Mouse (Mus musculus) gastrocnemius, postnatal 4 days (tissue): ENCODE data around the gene Mrto4. TPM values are rescaled to one million over a fixed set of nuclear protein-coding genes. Genes with fewer than 3 reads are reported as not detected.

Experiments used
- DNase-seq, 2 experiments: peaks; one replicate each; pipeline ENCODE4 v3.0.0; 2021 to 2022; ENCODE audit warnings: low spot score in 2 of 2, mixed read lengths in 2 of 2
- total RNA-seq, 2 experiments: library from RNA; stranded (reverse); gene quantifications; 2 replicates each; pipeline ENCODE4 v1.2.3; 2021

The Mrto4 gene
- total RNA-seq, 2 experiments from 2014 or later, result 42.0 to 44.0 TPM

DNA sequence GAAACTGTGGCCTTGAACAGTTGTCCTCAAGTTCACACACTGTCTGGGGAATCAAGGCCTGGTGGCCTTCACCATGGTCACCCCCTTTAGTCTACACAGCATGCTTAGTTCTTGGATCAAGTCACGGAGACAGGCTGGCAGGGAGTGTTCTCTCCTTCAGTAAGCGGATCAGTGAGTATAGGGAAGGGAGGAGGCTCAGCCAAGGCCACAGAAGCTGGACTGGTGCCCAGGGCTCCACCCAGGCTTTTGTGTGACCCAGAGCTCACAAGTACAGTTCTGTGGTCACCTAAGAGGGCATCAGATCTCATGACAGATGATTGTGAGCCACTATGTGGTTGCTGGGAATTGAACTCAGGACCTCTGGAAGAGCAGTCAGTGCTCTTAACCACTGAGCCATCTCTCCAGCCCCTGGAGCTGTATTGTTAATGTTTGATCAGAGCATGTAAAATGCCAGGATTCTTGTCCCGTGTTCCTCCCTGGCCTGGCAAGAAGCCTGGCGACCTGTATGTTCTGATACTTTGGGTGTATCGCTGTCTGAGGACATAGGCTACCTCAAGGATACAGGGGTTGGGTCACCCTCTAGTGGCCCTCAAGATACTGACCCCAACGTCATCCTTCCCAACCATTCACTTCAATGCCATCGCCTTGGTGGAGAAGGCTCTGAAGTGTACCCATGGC is 10.7 kb downstream of the Mrto4 start:
- DNase-seq, result no peak

DNA sequence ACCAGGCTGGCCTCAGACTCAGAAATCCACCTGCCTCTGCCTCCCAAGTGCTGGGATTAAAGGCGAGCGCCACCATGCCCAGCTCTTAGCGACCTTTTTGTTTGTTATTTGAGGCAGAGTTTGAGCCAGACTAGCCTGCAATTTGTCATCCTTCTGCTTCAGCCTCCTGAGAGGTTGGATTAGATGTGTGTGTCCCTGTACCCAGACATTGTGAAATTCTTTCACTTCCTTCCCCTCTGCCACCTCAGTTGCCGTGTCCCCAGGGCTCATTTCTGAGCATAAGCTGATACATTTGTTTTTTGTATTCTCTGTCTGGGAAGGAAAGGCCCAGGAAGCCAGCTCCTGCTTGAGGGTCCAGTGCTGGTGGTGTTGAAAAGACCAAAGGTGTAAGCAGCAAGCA is 11.5 kb downstream of the Mrto4 start:
- no peak for DNase-seq

DNA sequence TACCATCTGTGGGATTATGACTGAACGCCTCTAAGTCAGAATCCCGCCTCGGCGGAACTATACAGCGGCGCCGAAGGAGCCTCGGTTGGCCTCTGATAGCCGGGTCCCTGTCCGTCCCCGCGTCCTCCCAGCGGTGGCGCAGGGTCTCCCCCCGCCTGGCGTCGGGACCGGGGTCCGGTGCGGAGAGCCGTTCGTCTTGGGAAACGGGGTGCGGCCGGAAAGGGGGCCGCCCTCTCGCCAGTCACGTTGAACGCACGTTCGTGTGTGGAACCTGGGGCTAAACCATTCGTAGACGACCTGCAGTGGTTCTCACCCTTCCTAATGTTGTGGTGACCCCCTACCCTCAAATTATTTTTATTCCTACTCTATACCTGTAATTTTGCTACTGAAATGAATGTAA is 14.2 kb downstream of the Mrto4 start:
- no peak for DNase-seq

DNA sequence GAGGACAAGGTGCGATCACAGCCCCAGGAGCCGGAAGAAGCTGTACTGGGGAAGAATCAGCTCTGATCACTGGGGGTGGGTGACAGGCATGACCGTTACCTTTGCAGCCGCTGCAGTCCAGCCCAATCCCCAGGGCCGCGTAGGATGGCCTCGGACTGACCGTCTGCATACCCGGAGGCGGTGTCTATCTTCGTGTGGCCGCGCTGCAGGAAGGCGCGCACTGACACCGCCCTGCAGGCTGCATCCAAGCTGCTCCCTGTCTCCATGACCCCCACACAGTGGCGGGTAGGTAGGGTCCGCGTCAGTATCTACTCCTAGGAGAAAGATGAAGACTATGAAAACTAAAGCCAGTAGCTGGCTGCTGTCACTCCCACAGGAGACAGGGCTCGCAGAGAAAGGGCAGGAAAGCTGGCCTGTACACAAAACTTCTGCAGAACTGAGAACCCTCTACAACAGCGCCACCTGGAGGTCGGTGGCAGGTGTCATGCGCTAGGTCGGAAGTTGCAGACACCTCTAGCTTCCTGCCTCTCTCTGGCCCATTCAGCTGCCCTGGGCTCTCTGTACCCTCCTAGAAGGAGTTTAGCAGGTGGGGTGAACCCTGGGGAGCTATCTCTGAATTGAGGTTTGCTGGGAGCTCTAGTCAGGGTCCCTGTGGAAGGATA is 15.4 kb downstream of the Mrto4 start:
- peak; percentile 53 to 80 for DNase-seq

DNA sequence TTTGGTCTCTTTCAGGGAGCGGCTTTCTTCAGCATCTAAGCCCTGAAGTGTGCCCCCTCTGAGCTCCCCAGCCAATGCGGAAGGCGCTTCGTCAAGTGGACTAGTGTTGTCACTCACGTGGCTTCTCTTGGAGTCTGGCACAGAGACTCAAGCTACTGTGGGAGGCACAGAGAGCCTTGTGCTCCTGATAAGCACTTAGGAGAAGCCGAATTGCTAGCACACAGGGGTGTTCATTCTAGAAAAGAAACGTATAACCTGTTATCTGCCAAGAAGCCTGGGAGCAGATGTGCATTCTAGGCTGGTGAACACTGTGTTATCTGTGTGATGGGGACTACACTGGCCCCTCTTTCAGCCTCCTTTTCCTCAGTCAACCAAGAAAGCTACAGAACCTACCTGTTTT is 16.9 kb downstream of the Mrto4 start:
- no peak for DNase-seq

DNA sequence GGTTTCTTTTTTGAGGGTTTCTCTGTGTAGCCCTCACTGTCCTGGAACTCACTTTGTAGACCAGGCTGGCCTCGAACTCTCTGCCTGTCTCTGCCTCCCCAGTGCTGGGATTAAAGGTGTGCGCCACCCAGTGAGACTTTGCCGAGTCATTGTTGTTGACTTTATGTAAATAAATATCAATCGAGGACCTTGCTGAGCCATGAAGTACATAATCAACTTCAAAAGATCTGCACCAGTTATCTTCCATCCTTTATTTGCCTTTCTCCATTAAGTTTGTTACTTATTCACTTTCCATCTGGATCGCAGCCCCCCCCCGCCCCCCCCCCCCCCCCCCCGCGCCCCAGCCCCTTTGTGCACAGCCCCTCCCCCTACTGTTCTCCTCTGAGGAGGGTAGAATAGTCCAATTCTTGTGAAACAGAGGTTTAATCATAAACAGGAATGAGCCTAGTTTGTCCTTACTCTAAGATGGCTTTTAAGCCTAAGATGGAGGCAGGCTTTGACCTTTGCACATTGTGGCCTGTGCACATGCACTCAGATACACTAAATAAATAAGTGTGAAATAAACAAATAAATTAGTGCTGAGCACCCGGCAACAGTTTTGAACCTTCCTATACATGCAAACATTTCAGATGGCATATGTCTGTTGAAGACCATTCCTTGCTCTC is 17.6 kb downstream of the Mrto4 start:
- DNase-seq, result no peak

DNA sequence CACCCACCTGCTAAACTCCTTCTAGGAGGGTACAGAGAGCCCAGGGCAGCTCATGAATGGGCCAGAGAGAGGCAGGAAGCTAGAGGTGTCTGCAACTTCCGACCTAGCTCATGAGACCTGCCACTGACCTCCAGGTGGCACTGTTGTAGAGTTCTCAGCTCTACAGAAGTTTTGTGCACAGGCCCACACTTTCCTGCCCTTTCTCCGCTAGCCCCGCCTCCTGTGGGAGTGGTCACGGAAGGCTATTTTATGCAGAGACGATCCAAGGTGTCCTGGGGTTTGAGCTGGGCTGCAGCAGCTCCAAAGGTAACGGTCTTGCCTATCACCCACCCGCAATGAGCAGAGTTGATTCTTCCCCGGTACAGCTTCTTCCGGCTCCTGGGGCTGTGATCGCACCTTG is 21.8 kb downstream of the Mrto4 start:
- DNase-seq, result peak in 1 of 2 experiments; percentile 72

DNA sequence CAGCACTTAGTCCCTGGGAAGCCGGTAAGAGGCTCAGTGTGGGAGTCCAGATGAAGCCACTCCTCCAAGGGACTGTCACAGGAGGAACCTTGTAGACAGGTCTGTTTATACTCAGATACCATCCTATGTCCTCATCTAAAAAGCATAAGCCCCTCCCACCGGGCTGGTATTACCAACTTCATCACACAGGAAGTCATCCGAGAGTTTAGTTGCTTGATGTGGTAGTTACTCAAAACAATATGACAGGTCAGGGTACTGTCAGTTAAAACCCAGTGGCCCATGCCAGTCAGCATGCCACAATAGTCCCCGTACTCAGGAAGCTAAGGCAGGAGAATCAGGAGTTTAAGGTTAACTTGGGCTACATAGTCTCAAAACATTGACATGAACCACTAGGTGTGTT is 32.6 kb downstream of the Mrto4 start:
- DNase-seq, result no peak

DNA sequence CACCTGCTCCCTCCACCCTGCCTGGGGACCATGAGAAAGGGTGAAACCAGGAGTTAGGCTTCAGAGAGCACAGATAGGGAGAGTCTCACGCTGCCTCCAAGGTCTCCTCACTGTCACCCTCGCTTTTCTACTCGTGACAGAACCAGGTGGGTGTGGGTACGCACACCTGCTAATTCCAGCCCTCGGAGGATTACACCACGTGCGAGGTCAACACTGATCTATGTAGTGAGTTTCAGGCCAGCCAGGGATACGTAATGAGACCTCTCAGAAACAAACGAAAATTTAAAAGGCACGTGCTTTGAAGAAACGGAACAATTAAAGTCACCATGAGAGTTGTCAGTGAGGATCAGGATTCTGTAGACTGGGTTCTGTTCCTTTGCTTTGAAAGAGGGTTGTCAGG is 33.9 kb downstream of the Mrto4 start:
- DNase-seq, result no peak

DNA sequence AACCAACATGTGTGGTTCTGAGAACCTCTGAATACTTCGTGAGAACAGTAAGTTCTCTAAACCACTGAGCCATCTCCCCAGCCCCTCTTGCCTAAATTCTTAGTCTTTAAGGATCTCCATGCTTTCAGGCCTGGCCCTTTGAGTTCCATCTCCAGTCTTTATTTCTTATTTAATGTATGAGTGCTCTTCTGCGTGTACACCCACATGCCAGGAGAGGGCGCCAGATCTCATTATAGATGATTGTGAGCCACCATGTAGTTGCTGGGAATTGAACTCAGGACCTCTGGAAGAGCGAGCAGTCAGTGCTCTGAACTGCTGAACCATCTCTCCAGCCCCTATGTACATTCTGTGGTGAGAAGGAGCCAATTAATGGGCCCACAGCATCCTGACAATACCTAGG is 39.7 kb downstream of the Mrto4 start:
- no peak for DNase-seq

DNA sequence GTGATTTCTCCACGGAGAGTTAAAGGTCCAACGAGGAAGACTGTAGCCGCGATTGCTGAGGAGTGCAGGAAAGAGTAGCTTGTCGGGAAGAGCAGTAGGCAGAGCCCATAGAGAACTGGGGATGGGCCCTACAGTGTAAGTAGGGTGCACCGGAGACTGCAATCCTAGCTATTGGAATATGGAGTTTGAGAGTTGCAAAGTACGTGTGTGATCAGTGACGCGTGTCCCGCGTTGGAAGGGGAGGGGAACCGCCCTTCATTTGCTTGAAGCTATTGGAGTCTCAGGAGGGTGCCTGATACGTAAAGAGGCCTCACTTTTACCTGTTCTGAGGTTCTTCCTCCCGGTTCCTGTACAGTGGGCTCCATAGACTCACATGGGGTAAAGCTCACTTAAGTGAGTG is 40.7 kb downstream of the Mrto4 start:
- DNase-seq, result no peak

DNA sequence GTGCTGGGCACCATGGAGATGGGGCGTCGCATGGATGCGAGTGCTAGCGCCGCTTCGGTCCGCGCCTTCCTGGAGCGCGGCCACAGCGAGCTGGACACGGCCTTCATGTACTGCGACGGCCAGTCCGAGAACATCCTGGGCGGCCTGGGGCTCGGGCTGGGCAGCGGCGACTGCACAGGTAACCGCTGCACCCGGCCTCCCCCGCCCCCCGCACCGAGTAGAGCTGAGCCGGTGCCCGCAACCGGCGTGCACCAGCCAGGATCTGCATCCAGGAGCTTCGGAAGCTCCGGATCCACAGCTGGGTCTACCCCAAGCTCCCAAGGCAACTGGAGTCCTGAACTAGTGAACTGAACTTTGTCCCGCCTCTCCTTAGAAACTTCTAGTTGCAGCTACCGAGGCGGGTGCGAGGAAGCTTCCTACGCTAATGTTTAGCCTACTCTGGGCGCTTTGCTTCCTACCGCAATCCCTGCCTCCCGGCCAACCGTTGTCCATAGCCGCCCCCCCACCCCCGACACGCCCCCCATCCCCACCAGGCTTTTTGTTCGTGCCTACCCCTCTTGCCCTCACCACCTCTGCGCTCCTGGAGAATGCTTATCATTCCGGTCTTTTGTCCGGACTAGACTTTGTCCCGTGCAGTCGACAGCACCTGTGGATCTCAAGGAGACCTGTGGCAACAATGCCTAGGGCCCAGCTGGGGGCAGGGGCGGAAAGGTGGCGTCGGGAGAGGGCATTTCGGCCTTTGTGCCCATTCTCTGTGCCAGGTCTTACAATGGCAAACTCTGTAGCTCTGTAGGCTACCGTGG is 41.3 kb downstream of the Mrto4 start:
- no peak for DNase-seq

DNA sequence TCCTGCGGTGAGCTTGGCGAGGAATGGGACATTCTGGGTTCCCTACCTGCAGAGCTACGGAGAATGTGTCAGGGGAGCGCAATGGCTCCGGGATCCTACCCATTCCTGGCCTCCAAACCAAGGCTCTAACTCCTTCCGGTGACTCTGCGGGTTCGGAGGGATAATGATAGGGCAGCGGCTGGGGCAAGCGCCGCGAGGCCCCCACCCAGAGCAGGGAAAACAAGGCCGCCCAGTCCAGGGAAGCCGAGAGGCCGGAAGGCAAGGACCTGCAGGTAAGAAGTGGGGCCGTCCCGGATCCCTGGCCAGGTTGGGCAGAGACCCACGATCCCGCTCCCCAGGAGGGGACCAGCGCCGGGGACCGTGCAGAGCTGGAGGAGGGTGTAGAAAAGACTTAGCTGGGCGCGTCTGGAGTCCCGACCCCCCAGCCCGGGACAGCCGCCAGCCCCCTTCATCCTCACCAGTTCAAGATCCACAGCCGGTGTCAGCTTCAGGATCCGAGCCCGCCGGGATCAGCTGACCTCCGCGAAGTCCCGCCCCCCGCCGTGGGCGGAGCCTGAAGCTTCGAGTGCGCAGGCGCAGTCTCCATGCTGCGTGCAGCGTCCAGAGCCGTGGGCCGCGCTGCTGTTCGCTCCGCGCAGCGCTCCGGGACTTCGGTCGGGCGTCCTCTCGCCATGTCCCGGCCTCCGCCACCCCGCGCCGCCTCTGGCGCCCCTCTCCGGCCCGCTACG is 42.0 kb downstream of the Mrto4 start, which contains the start of the genes Pqlc2 and Akr7a5:
Gene Pqlc2, minus strand, starts transcription at position 538 of the 728 bp plus-strand sequence.
Gene Akr7a5, plus strand, starts transcription at position 574 of the 728 bp plus-strand sequence.
- peak; percentile 98 to 99 for DNase-seq

DNA sequence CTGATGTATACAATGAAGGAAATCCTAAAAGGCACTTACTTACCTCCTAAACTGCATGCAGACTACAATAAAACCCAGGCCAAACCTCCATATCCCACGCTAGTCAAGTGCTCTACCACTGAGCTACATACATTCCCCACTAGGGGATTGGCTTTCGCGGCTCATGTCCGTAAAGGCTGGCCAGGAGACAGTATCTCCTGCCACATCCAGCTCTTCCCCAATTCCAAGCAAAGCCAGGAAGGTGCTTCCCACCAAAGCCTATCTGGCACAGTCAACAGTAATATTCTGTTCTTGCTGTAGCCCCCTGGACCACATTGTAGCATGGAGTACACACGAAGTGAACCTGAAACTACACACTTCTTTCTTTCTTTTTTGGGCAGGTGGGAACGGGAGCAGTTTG is 42.7 kb downstream of the Mrto4 start:
- no peak for DNase-seq

DNA sequence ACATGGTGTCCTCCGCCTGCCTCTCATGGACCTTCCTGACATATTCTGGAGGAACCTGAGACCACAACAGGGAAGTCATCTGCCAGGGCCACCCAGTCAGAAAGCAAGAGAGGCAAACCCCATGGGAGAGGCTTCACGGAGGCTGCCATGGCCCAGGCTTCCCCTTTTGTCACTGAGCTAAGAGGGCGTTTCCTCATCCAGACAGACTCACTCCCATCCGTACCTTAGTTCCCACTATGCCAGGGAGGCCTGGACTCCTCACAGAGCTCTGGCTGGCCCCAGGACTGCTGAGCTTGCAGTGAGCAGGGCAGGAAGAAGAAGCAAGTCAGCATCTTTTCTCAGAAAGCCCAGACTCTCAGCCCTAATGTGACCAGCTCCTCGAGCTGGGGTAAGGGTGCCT is 44.5 kb downstream of the Mrto4 start:
- no peak for DNase-seq

DNA sequence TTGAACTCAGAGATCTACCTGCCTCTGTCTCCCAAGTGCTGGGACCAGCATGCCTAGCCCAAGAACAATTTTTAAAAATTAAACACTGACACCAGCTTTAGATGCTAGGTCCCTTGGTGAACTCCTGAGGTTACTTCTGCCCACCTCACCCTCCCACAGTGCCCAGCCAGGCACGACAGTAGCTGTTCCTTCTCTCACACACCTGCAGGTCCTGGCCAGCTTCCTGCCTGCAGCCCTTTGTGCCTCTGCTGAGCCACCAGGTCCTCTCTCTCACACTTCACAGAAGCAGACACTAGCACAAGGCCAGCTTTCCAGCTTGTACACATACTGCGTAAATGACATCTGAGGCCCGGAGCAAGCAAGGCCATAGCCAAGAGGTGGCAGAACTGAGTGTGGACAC is 46.9 kb downstream of the Mrto4 start:
- no peak for DNase-seq

DNA sequence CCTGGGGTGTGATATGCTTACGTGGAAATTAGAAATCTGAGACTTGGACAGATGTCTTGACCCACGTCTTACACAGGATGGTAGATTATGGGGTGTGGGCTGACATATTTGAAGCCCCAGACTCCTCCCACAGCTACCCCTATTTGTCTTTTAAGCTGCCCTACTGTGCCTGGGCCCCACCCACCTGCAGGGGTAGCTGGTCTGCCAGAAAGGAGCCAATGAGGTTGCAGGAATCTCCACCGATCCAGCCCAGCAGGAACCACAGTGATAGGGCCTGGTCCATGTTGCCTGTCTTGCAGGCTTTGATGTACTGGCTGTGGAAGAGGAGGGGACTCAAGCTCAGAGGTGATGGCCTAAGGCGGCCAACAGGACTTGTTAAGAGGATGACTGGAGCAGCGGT is 50.1 kb downstream of the Mrto4 start:
- DNase-seq, result no peak

DNA sequence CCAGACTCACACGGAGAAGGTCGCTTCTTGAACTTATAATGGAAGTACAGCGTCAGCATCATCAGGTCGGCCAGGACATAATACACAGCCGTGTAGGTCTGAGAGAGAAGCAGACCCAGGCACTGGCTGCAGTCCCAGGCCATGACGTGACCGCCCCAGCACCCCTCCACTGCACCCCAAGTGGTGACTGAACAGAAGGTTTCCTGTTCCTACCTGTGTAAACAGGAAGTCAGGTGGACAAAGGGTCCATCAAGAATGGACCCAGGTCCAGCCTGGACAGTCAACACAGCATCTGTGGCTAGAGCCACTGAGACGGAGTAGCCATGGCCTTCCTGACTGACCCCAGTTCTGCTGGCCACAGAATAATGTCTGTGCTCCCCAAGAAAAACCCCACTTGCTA is 50.6 kb downstream of the Mrto4 start:
- DNase-seq, result no peak

DNA sequence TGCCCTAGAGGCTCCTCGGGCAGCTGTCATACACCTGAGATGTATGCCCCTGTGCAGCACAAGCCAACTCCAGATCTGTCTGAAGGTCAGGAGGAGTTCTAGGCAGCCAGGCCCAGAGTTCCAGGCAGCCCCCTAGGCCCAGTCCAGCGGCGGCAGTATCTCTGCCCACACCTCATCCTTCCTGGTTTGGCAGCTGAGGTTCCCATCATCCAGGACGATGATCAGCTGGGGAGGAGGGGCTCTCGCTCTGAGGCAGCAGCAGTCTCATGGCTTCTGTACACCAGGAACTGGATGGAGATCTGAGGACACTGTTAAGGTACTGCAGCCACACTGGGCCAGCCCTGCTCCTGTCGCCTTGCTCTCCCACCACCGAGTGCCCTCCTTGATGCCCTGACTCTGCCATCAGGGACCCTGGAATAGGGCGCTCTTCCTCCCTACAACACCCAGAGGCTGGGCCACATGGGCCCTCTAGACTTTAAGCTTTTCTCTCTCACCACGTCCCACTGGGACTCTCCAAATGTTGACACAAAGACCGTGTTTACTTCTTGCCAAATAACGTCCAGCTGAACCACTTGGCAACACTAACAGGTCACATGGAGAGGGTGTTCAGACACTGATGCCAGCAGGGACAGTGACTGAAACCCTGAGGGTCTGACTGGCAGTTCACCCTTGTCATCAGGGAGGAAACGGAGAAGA is 53.6 kb downstream of the Mrto4 start:
- DNase-seq, result no peak

DNA sequence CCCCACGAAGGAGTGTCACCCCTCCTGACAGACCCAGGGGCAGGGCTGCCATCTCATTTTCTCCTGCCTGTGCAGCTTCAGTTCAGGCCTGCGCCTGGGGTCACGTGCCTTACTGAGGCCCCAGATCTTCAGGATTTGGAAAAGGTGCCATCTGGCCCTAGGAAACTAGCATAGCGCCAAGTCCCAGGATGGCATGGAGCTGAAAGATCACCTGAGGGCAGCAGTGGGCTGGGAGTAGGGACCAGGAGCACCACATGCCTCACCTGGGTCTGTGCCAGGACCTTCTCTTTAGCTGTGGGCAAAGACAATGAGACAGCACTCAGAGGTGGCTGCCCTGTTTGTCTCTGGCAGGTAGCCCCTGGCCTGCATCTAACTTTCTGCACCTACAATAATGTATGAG is 54.8 kb downstream of the Mrto4 start:
- no peak for DNase-seq
